Comparison of ENCODE assay signal across 28 mouse cellular contexts in the genomic region with DNA sequence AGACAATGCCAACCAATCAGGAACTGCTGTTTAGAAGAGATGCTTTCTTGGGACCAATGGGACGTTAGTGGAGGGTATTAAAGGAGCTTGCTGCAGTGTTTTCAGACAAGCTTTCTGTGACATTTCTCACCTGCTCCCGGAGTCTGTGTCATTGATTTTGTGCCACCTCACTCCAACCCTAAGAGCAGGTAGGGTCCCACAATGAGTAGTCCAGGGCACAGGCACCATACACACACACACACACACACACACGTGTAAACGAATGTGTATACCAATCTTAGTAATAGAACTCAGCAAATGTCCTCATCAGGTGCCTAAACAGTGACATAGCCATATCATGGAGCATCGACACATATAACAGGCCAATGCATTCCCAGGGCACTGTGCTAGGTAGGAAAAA.
"Had no signal": no experiment of that assay in that cellular context is flagged by ENCODE, and none has a peak within 500 bp of the region (broad histone marks: within the 10 kb centered on the region; RNA-seq: fewer than 3 reads in every experiment).

No protein-coding gene starts in this region.

- ATAC-seq: forebrain, embryonic 13.5 days; forebrain, embryonic 14.5 days; forebrain, embryonic 15.5 days; forebrain, embryonic 16.5 days; forebrain, postnatal 0 days had no signal

- DNase-seq: cerebellum, adult 2 months; cerebellum, adult 8-10 months; cerebellum, adult 9-10 months; cerebellum, adult 9-11 months; cerebellum, postnatal 10 days; cerebellum, postnatal 14 days; cerebellum, postnatal 25 days; cerebellum, postnatal 36 days; embryo, embryonic 11 days; forebrain, postnatal 0 days; gastrocnemius, adult 2 months; gastrocnemius, postnatal 10 days; gastrocnemius, postnatal 14 days; gastrocnemius, postnatal 25 days; gastrocnemius, postnatal 36 days; heart, adult 18-20 months; heart, adult 2 months had no signal

- H3K27me3 ChIP-seq: embryonic facial prominence, embryonic 12.5 days; embryonic facial prominence, embryonic 13.5 days; embryonic facial prominence, embryonic 15.5 days; forebrain, embryonic 12.5 days; forebrain, embryonic 13.5 days; forebrain, embryonic 15.5 days had no signal

- H3K4me3 ChIP-seq: embryonic facial prominence, embryonic 10.5 days; embryonic facial prominence, embryonic 12.5 days; embryonic facial prominence, embryonic 13.5 days; embryonic facial prominence, embryonic 15.5 days; erythroblast, embryonic 14.5 days; forebrain, embryonic 10.5 days; forebrain, embryonic 12.5 days; forebrain, embryonic 13.5 days; forebrain, embryonic 15.5 days; gastrocnemius, adult 2 months; heart, adult 2 months had no signal

- H3K4me2 ChIP-seq: embryonic facial prominence, embryonic 12.5 days; embryonic facial prominence, embryonic 13.5 days; embryonic facial prominence, embryonic 15.5 days; forebrain, embryonic 12.5 days; forebrain, embryonic 13.5 days; forebrain, embryonic 15.5 days had no signal

- H3K9me3 ChIP-seq: embryonic facial prominence, embryonic 10.5 days; embryonic facial prominence, embryonic 12.5 days; embryonic facial prominence, embryonic 13.5 days; embryonic facial prominence, embryonic 15.5 days; forebrain, embryonic 10.5 days; forebrain, embryonic 12.5 days; forebrain, embryonic 13.5 days; forebrain, embryonic 15.5 days had no signal

- H3K36me3 ChIP-seq: embryonic facial prominence, embryonic 10.5 days; embryonic facial prominence, embryonic 12.5 days; embryonic facial prominence, embryonic 13.5 days; embryonic facial prominence, embryonic 15.5 days; forebrain, embryonic 10.5 days; forebrain, embryonic 12.5 days; forebrain, embryonic 15.5 days had no signal

- H3K27ac ChIP-seq: embryonic facial prominence, embryonic 10.5 days; embryonic facial prominence, embryonic 12.5 days; embryonic facial prominence, embryonic 13.5 days; embryonic facial prominence, embryonic 15.5 days; forebrain, embryonic 10.5 days; forebrain, embryonic 12.5 days; forebrain, embryonic 13.5 days; forebrain, embryonic 15.5 days; gastrocnemius, adult 2 months; heart, adult 2 months had no signal

- H3K9ac ChIP-seq: embryonic facial prominence, embryonic 12.5 days; embryonic facial prominence, embryonic 13.5 days; embryonic facial prominence, embryonic 15.5 days; forebrain, embryonic 12.5 days; forebrain, embryonic 13.5 days; forebrain, embryonic 15.5 days; forebrain, postnatal 0 days had no signal

- H3K4me1 ChIP-seq: embryonic facial prominence, embryonic 10.5 days; embryonic facial prominence, embryonic 12.5 days; embryonic facial prominence, embryonic 13.5 days; embryonic facial prominence, embryonic 15.5 days; forebrain, embryonic 10.5 days; forebrain, embryonic 12.5 days; forebrain, embryonic 13.5 days; forebrain, embryonic 15.5 days had no signal
